Mouse (Mus musculus) retina, embryonic 14.5 days (tissue): Measurements from ENCODE around the gene Arhgef38.

Source experiments
- DNase-seq: peaks from one replicate; pipeline ENCODE4 v3.0.0-alpha.2; 2015; ENCODE audit warnings: low spot score

The Arhgef38 gene

GRCm38 (mm10) chr3:133234821-133235295 is at the start of gene Arhgef38:
Gene Arhgef38 (minus strand): TSS chr3:133234949.
- no peak for DNase-seq

- peak; percentile 89 for DNase-seq
These were observed 37.1 kb upstream of the Arhgef38 start for GRCm38 (mm10) chr3:133271887-133272286.

DNA sequence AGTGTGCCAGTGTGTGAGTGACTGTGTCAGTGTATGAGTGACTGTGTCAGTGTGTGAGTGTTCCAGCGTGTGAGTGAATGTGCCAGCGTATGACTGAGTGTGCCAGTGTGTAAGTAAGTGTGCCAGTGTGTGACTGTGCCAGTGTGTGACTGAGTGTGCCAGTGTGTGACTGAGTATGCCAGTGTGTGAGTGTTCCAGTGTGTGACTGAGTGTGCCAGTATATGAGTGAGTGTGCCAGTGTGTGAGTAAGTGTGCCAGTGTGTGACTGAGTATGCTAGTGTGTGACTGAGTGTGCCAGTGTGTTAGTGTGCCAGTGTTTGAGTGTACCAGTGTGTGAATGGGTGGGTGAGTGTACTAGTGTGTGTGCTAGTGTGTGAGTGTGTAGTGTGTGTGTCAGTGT is 24.1 kb upstream of the Arhgef38 start:
- DNase-seq, result no peak

DNA sequence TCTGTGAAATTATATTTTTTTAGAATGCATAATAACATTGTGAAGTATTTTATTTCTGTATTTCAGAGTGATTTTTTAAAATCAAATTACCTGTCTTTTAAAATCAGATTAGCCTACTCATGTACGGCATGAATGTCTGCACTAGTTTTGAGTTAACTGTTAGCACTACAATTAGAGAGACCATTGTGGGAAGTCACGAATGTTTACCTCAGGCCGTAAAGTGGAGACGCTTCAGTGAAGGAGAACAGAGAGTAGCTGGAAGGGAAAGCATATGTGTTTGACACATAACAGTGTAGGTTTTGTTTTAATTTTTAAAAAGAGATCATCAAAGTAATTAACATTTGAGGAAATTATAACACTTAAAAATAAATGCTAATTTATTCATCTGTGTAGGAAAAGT is 21.1 kb upstream of the Arhgef38 start:
- no peak for DNase-seq

GRCm38 (mm10) chr3:133244027-133244426 is 9.3 kb upstream of the Arhgef38 start:
- peak; percentile 66 for DNase-seq

- DNase-seq, result no peak
These were observed 7.2 kb upstream of the Arhgef38 start for GRCm38 (mm10) chr3:133241916-133242315.

DNA sequence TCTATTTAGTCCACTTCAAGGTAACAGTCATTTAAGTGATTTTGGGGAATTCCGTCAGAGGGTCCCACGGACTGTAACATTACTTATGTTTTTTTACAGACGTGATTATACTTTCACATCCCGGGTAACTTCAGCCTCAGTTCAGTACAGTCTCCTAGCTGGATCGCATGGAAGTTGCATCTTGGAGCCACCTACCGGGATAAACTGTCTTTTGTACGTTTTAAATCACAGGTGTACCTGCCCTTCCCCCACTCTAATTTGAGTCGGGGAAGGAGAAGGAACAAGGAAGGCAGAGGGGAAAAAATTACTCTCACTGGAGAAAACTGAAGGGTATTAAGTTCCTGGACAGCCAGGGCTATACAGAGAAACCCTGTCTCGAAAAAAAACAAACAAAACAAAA is 756 bp downstream of the Arhgef38 start:
- no peak for DNase-seq

DNA sequence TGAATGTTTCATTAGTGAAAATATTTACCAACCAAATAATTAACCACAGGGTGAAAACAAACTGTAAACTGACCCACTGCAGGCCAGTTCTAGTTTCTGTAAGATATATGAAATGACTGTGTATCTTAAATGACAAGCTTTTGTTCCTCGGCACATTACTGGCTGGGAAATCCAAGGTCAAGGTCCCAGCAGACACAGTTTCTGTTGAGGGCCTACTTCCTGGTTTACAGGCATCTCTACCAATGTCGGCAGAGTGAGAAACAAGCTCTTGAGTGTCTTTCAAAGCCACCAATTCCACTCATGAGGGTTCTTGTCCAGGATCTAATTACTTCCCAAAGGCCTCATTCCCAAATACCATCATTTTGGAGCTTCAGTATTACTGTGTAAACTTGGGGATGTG is 4.3 kb downstream of the Arhgef38 start:
- DNase-seq, result no peak

DNA sequence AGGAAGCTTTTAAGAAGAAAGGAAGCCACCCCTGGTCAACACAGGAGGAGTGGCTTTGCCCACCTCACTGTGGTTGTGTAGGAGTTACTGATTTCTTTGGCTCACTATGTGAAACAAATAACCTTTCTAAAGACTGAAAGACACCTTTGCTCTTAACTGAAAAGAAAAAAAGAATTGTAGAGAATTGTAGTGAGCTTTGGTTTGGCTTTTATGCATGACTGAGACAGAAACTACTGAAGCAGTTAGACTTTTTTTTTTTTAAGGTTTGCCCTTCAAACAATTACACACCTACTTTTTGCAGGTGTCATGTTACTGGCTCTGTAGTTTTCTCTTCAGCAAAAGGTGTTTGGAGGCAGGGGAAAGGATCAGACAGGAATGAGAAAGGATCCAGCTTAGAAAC is 5.2 kb downstream of the Arhgef38 start:
- no peak for DNase-seq

- DNase-seq, result no peak
These were observed 7.3 kb downstream of the Arhgef38 start for GRCm38 (mm10) chr3:133227258-133228012.

- no peak for DNase-seq
These were observed 16.2 kb downstream of the Arhgef38 start for GRCm38 (mm10) chr3:133218501-133218900.

DNA sequence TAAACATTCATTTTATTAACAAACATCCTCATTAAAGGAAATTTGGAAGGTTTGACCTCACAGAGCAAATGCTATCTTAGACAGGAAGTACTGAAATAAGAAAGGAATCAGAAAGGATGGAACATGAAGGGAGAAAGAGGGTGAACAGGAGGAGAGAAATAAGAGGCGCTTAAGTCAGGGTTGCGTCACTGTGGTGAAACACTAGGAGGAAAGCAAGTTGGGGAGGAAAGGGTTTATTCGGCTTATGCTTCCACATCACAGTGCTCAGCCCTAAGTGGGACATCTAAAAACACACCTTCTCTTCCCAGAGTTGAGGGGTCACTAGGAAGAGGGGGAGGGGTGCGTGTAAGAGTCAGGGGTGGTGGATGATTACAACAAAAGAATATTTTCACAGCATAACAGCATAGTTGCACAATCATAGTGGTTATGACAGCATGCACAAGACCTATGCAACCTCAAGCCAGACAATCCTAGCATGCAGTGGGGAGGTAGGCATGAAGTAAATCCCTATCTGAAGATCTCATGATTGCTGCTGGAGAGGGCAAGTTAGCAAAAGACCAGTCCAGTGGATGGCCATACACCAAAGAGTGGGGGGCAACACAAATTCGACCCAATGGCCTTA is 19.4 kb downstream of the Arhgef38 start:
- no peak for DNase-seq

DNA sequence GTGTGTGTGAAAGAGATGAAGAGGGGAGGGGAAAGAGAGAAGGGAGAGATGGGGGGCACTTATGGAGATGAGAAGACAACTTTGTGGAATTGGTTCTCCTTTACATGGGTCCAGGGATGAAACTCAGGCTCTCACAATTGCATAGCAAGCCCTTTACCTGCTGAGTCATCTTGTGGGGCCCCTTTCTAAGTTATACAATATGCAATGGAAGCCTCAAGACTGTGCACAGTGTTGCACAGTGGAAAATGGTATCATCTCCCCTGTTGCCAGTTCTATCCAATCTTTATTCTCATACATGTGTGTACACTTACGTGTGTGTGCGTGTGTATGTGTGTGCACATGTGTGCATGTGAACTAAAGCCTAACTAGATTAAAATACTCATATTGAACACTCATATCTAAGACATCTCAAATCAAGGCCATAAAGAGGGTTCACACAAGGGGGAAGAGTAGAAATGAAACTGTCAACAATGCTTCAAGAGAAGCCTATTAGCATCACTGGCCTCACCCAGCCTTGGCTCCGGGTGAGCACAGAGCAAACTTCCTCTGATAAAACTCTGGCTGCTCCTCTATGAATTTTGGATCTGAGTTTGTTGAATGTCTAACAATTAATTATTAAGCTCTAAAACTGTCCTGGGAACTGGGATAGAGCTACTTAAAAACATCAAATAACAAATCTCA is 21.2 kb downstream of the Arhgef38 start:
- no peak for DNase-seq

DNA sequence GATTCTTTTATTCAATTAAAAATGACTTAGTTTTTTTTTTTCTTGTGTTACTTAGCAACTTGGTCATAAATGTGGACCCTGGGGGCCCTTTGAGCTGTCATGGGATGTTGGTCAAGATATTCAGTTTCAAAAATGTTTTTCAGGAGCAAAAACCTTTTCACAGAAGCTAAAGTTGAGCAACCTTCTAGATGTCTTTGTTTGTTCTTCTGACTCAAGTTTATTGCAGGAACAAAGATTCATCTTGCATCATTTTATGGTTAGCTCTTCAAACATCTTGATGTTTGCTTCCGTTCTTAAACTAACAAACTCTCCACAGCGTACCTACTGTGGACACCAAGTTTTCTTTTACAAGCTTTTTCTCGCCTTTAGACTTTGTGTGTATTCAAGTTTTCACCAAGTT is 23.4 kb downstream of the Arhgef38 start:
- no peak for DNase-seq

DNA sequence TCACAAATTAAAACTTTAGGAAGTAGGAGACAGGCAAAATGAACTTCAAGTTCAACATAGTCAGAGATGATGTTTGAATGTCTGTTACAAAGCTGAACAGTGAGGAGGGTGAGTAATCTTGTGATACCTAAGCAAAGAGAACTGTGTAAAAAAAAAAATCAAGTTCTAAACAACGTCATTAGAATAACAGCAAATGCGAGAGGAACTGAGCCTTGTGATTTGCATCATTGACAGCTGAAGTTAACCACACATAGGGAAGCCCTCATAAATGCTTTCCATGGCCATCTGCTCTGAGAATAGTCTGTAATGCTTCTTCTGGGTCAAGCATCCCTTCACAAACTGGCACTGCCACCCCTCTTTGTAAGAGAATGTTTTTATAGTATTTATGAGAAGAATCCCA is 31.0 kb downstream of the Arhgef38 start:
- DNase-seq, result no peak

DNA sequence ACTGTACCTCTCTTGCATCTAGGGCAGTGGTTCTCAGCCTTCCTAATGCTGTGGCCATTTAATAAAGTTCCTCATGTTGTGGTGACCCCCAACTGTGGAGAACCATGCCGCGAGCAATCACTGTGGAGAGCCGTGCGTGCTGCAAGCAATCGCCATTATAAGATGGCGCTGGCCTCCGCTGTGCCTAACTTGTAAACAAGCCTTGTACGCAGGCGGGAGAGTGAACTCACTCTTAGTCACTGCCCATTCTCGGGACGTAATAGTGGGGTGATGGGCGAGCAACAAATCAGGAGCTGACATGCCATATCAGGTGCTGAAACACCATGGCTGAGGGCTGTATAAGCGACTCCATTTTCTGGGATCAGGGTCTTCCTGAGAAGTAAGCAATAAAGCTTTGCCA is 32.6 kb downstream of the Arhgef38 start:
- DNase-seq, result no peak

DNA sequence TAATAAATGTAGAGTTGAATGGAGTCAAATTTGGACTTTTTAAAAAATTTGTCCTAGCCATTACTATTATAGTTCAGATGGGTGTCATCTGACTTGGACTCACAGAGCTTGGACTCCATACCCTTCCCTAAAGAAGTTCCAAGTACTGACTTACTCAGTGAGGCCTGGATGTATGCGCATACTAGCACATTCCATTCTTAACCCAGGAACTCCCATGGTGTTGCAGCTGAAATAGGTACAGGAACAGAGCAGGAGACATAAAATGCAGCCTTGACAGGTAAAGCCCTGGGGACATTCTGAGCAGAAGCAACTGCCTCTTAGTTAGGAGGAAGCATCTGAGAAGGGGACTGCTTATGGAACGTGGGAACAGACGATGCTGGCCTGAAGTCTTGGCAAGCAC is 45.8 kb downstream of the Arhgef38 start:
- DNase-seq, result no peak

- DNase-seq, result no peak
These were observed 47.2 kb downstream of the Arhgef38 start for GRCm38 (mm10) chr3:133187524-133187923.

GRCm38 (mm10) chr3:133176033-133176750 is 58.6 kb downstream of the Arhgef38 start:
- no peak for DNase-seq

GRCm38 (mm10) chr3:133172291-133172690 is 62.5 kb downstream of the Arhgef38 start:
- no peak for DNase-seq

GRCm38 (mm10) chr3:133169737-133170136 is 65.0 kb downstream of the Arhgef38 start:
- no peak for DNase-seq

- DNase-seq, result no peak
These were observed 67.2 kb downstream of the Arhgef38 start for GRCm38 (mm10) chr3:133167550-133167949.
